Mouse (Mus musculus): ENCODE data around the gene Slc1a7. TPM values are rescaled to one million over a fixed set of nuclear protein-coding genes. Genes with fewer than 3 reads are reported as not detected.

Gene Slc1a7
- polyA plus RNA-seq, 1 experiment, result not detected

GRCm38 (mm10) chr4:107933239-107933638, 34.9 kb upstream of the Slc1a7 start:
- 86% methylated on average over 8 of the region's 8 CpGs for WGBS
- TF ChIP-seq CTCF (IDR thresholded peaks at IDR 0.05; ENCODE audit: insufficient read depth, low read depth, low read length) (no peak), POLR2A (IDR thresholded peaks at IDR 0.05; ENCODE audit: insufficient read depth, low read depth, low read length) (no peak)
- Histone ChIP-seq H3K4me3 (ENCODE audit: insufficient read depth, low read depth, low read length) (no peak overlapping the region), H3K27ac (ENCODE audit: insufficient read depth, low read depth, low read length) (no peak overlapping the region), H3K4me1 (ENCODE audit: control insufficient read depth, insufficient read depth, low read length) (peaks cover 7% of the 10 kb centered on the region; the same call in 1 of the 2 replicates)

GRCm38 (mm10) chr4:107935254-107935653, 32.9 kb upstream of the Slc1a7 start:
- H3K27ac ChIP-seq (ENCODE audit: insufficient read depth, low read depth, low read length), result no peak overlapping the region
- WGBS, result 86% methylated on average over 3 of the region's 3 CpGs
- H3K4me1 ChIP-seq (ENCODE audit: control insufficient read depth, insufficient read depth, low read length), result peaks cover 10% of the 10 kb centered on the region; the same call in 1 of the 2 replicates
- no peak overlapping the region for H3K4me3 ChIP-seq (ENCODE audit: insufficient read depth, low read depth, low read length)
- TF ChIP-seq CTCF (IDR thresholded peaks at IDR 0.05; ENCODE audit: insufficient read depth, low read depth, low read length), result no peak
- no peak for TF ChIP-seq POLR2A (IDR thresholded peaks at IDR 0.05; ENCODE audit: insufficient read depth, low read depth, low read length)

- H3K4me3 ChIP-seq (ENCODE audit: insufficient read depth, low read depth, low read length), result no peak overlapping the region
- H3K27ac ChIP-seq (ENCODE audit: insufficient read depth, low read depth, low read length), result peak overlapping the region; percentile 73; the same call in 1 of the 2 replicates
- TF ChIP-seq CTCF (IDR thresholded peaks at IDR 0.05; ENCODE audit: insufficient read depth, low read depth, low read length), result 0 out of 2 replicates have a peak, but pooled peaks have one; percentile 21
- TF ChIP-seq POLR2A (IDR thresholded peaks at IDR 0.05; ENCODE audit: insufficient read depth, low read depth, low read length), result no peak
- WGBS, result 7% methylated on average over 6 of the region's 6 CpGs
- peaks cover 10% of the 10 kb centered on the region; the same call in 1 of the 2 replicates for H3K4me1 ChIP-seq (ENCODE audit: control insufficient read depth, insufficient read depth, low read length)
Observed at GRCm38 (mm10) chr4:107937338-107937737, 30.8 kb upstream of the Slc1a7 start.

GRCm38 (mm10) chr4:107938124-107938523, 30.0 kb upstream of the Slc1a7 start:
- 51% methylated on average over 2 of the region's 2 CpGs for WGBS
- H3K4me1 ChIP-seq (ENCODE audit: control insufficient read depth, insufficient read depth, low read length), result peaks cover 10% of the 10 kb centered on the region; the same call in 1 of the 2 replicates
- no peak for TF ChIP-seq CTCF (IDR thresholded peaks at IDR 0.05; ENCODE audit: insufficient read depth, low read depth, low read length)
- no peak for TF ChIP-seq POLR2A (IDR thresholded peaks at IDR 0.05; ENCODE audit: insufficient read depth, low read depth, low read length)
- H3K4me3 ChIP-seq (ENCODE audit: insufficient read depth, low read depth, low read length), result no peak overlapping the region
- H3K27ac ChIP-seq (ENCODE audit: insufficient read depth, low read depth, low read length), result peak overlapping the region; percentile 73

GRCm38 (mm10) chr4:107942741-107943140, 25.4 kb upstream of the Slc1a7 start:
- Histone ChIP-seq H3K4me1 (ENCODE audit: control insufficient read depth, insufficient read depth, low read length) (peaks cover 6% of the 10 kb centered on the region; the same call in 1 of the 2 replicates), H3K4me3 (ENCODE audit: insufficient read depth, low read depth, low read length) (no peak overlapping the region), H3K27ac (ENCODE audit: insufficient read depth, low read depth, low read length) (no peak overlapping the region)
- TF ChIP-seq POLR2A (IDR thresholded peaks at IDR 0.05; ENCODE audit: insufficient read depth, low read depth, low read length) (no peak), CTCF (IDR thresholded peaks at IDR 0.05; ENCODE audit: insufficient read depth, low read depth, low read length) (no peak)
- WGBS, result 94% methylated on average over 7 of the region's 7 CpGs

- WGBS, result 28% methylated on average over 2 of the region's 2 CpGs
- Histone ChIP-seq H3K4me1 (ENCODE audit: control insufficient read depth, insufficient read depth, low read length) (0 out of 2 replicates have a peak, but pooled peaks cover 2% of the 10 kb centered on the region), H3K4me3 (ENCODE audit: insufficient read depth, low read depth, low read length) (no peak overlapping the region), H3K27ac (ENCODE audit: insufficient read depth, low read depth, low read length) (no peak overlapping the region)
- no peak for TF ChIP-seq CTCF (IDR thresholded peaks at IDR 0.05; ENCODE audit: insufficient read depth, low read depth, low read length)
- no peak for TF ChIP-seq POLR2A (IDR thresholded peaks at IDR 0.05; ENCODE audit: insufficient read depth, low read depth, low read length)
Observed at GRCm38 (mm10) chr4:107944141-107944540, 24.0 kb upstream of the Slc1a7 start.

GRCm38 (mm10) chr4:107949918-107950317, 18.2 kb upstream of the Slc1a7 start:
- Histone ChIP-seq H3K4me1 (ENCODE audit: control insufficient read depth, insufficient read depth, low read length) (no peaks in the 10 kb centered on the region), H3K4me3 (ENCODE audit: insufficient read depth, low read depth, low read length) (no peak overlapping the region), H3K27ac (ENCODE audit: insufficient read depth, low read depth, low read length) (no peak overlapping the region)
- no peak for TF ChIP-seq POLR2A (IDR thresholded peaks at IDR 0.05; ENCODE audit: insufficient read depth, low read depth, low read length)
- WGBS, result 85% methylated on average over 4 of the region's 4 CpGs

GRCm38 (mm10) chr4:107952845-107953244, 15.3 kb upstream of the Slc1a7 start:
- Histone ChIP-seq H3K4me1 (ENCODE audit: control insufficient read depth, insufficient read depth, low read length) (no peaks in the 10 kb centered on the region), H3K4me3 (ENCODE audit: insufficient read depth, low read depth, low read length) (no peak overlapping the region), H3K27ac (ENCODE audit: insufficient read depth, low read depth, low read length) (no peak overlapping the region)
- TF ChIP-seq POLR2A (IDR thresholded peaks at IDR 0.05; ENCODE audit: insufficient read depth, low read depth, low read length), result no peak
- TF ChIP-seq CTCF (IDR thresholded peaks at IDR 0.05; ENCODE audit: insufficient read depth, low read depth, low read length), result no peak

- WGBS, result 46% methylated on average over 5 of the region's 5 CpGs
- H3K4me1 ChIP-seq (ENCODE audit: control insufficient read depth, insufficient read depth, low read length), result no peaks in the 10 kb centered on the region
- TF ChIP-seq POLR2A (IDR thresholded peaks at IDR 0.05; ENCODE audit: insufficient read depth, low read depth, low read length) (no peak), CTCF (IDR thresholded peaks at IDR 0.05; ENCODE audit: insufficient read depth, low read depth, low read length) (no peak)
Observed at GRCm38 (mm10) chr4:107955691-107956090, 12.4 kb upstream of the Slc1a7 start.

GRCm38 (mm10) chr4:107958487-107958886, 9.6 kb upstream of the Slc1a7 start:
- TF ChIP-seq CTCF (IDR thresholded peaks at IDR 0.05; ENCODE audit: insufficient read depth, low read depth, low read length) (no peak), POLR2A (IDR thresholded peaks at IDR 0.05; ENCODE audit: insufficient read depth, low read depth, low read length) (no peak)
- WGBS, result 83% methylated on average over 7 of the region's 7 CpGs
- Histone ChIP-seq H3K4me1 (ENCODE audit: control insufficient read depth, insufficient read depth, low read length) (peaks cover 6% of the 10 kb centered on the region; the same call in 1 of the 2 replicates), H3K27ac (ENCODE audit: insufficient read depth, low read depth, low read length) (no peak overlapping the region), H3K4me3 (ENCODE audit: insufficient read depth, low read depth, low read length) (no peak overlapping the region)

More at GRCm38 (mm10) chr4:107955691-107956090, 12.4 kb upstream of the Slc1a7 start:
- Histone ChIP-seq H3K4me3 (ENCODE audit: insufficient read depth, low read depth, low read length) (no peak overlapping the region), H3K27ac (ENCODE audit: insufficient read depth, low read depth, low read length) (no peak overlapping the region)

Data from olfactory bulb, adult 2 months (tissue).